Mouse (Mus musculus) heart, embryonic 11.5 days (tissue): ENCODE results near the gene Mkrn2os. TPM values are rescaled to one million over a fixed set of nuclear protein-coding genes. Genes with fewer than 3 reads are reported as not detected.

Experiments used
- ATAC-seq: fragments of 200-750 bp; cut with Nextera tagmentation; replicated peaks from 2 replicates; pipeline ENCODE4 v1.8.0; 2017; ENCODE audit warnings: moderate library complexity; ENCODE audit not compliant: insufficient number of reproducible peaks, low FRiP score, low TSS enrichment
- H3K27ac ChIP-seq: fragments of 300-500 bp; sonication (generic); 2 replicates; pipeline ENCODE4 v1.5.1; 2014; ENCODE audit warnings: mild to moderate bottlenecking, low read depth, low read length
- H3K27me3 ChIP-seq: fragments of 300-500 bp; sonication (generic); 2 replicates; pipeline ENCODE4 v1.6.1; 2014; ENCODE audit warnings: mild to moderate bottlenecking, low read length, mixed read lengths; ENCODE audit not compliant: control insufficient read depth, insufficient read depth
- H3K36me3 ChIP-seq: fragments of 300-500 bp; sonication (generic); 2 replicates; pipeline ENCODE4 v1.6.1; 2014; ENCODE audit warnings: mild to moderate bottlenecking, low read length, moderate library complexity, mixed read lengths; ENCODE audit not compliant: control insufficient read depth, insufficient read depth
- H3K4me1 ChIP-seq: fragments of 300-500 bp; sonication (generic); 2 replicates; pipeline ENCODE4 v1.6.1; 2014; ENCODE audit warnings: low read length; ENCODE audit not compliant: control insufficient read depth, insufficient read depth
- H3K4me2 ChIP-seq: fragments of 300-500 bp; sonication (generic); 2 replicates; pipeline ENCODE4 v1.6.1; 2014; ENCODE audit warnings: mild to moderate bottlenecking, moderate library complexity
- H3K4me3 ChIP-seq: fragments of 300-500 bp; sonication (generic); 2 replicates; pipeline ENCODE4 v1.5.1; 2014; ENCODE audit warnings: low read depth, low read length
- H3K9ac ChIP-seq: fragments of 300-500 bp; sonication (generic); 2 replicates; pipeline ENCODE4 v1.6.1; 2014; ENCODE audit warnings: mild to moderate bottlenecking, low read depth, low read length, moderate library complexity
- H3K9me3 ChIP-seq: fragments of 300-500 bp; sonication (generic); replicated peaks from 2 replicates; pipeline ENCODE4 v1.6.1; 2016; ENCODE audit warnings: low read length; ENCODE audit not compliant: control insufficient read depth
- WGBS: fragments of 180-500 bp; shearing (Covaris S2); extraction: QIAGEN DNeasy Blood & Tissue Kit; methylation state at CpG from one replicate; pipeline ENCODE4 v1.1.7; 2014; ENCODE audit not compliant: insufficient replicate concordance; 5-methylcytosine and 5-hydroxymethylcytosine counted together
- polyA plus RNA-seq: library from polyadenylated mRNA; unstranded; fragments of >200 nt; fragmentation: Nextera tagmentation; extraction: Ambion mirVana; gene quantifications from 2 replicates; pipeline ENCODE4 v1.2.1, GENCODE M21; 2014

Gene Mkrn2os
- polyA plus RNA-seq, 1 experiment from 2014 or later: 0.21 TPM

DNA sequence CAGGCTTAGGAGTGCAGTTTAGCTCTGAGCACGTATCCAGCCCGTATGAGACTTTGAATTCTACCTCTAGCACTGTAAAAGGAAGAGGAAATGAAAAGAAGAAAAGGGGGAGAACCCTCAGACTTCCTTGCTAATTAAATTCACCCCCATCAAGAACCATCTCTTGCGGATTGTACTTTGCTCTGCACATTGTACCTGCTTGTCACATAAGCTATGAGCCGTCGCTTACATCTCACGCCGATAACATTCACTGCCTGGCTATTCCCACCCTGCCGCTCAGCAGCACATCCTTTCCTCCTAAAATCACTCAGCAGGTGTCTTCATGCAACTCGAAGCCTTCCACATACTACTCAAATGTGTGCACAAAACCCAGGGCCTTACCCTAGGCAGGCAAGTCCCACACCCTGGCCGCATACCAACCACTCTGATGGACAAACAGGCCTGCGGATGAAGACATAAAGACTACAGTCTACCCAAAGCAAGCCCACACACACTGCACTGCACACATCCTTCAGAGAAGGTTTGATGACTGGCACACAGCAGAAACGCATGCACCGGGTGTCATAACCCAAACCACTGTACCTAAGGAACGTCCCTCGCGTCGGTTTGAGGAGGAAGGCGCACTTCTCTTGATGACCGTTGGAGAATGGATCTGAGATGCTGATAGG, 550 bp downstream of the Mkrn2os start:
- Histone ChIP-seq H3K27me3 (no peaks in the 10 kb centered on the region), H3K4me2 (no peak overlapping the region), H3K27ac (no peak overlapping the region), H3K9me3 (no peaks in the 10 kb centered on the region), H3K9ac (no peak overlapping the region), H3K4me3 (no peak overlapping the region), H3K4me1 (no peaks in the 10 kb centered on the region), H3K36me3 (no peaks in the 10 kb centered on the region)
- ATAC-seq: no peak
- WGBS: 81% methylated on average over 19 of the region's 19 CpGs

DNA sequence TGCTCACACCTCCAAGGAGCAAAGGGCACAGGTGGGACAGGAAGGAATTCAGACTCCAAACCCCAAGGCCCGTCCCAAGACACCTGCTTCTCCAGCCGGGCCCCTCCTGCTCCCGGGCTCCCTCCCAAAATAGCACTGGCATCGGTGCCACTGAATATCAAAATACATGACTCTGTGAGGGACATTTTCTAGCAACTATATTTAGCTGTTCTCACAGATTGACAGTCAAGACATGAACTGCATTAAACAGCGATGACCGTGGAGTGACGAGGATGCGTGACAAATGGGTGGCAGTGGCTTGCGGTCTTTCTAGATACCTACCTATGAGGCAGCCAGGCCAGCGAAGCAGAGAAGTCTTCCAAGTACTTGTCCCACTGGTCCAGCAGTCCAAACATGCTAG, 6.1 kb downstream of the Mkrn2os start:
- no peaks in the 10 kb centered on the region for H3K27me3 ChIP-seq
- 0 out of 2 replicates have a peak overlapping the region, but pooled peaks have one; percentile 9 for H3K4me2 ChIP-seq
- H3K9ac ChIP-seq: no peak overlapping the region
- H3K27ac ChIP-seq: no peak overlapping the region
- H3K4me3 ChIP-seq: no peak overlapping the region
- no peaks in the 10 kb centered on the region for H3K36me3 ChIP-seq
- no peak for ATAC-seq
- WGBS: 63% methylated on average over 10 of the region's 10 CpGs
- H3K4me1 ChIP-seq: no peaks in the 10 kb centered on the region
- no peaks in the 10 kb centered on the region for H3K9me3 ChIP-seq

DNA sequence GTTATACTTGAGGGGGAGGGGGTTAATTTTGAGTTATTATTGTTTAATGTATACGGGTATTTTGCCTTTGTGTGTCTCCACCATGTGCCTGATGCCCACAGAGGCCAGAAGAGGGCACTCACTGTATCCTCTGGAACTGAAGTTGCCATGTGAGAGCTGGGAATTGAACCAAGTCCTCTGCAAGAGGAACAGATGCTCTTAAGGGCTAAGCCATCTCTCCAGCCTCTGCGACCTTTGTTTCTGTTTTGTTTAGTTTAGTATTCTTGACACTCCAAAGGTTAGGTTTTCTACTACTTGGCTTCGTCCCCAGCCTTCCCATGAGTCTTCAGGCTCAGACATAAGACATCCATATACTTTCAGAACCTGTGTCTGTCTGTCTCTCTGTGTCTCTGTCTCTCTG, 8.2 kb downstream of the Mkrn2os start:
- H3K27me3 ChIP-seq: no peaks in the 10 kb centered on the region
- no peak overlapping the region for H3K27ac ChIP-seq
- H3K4me2 ChIP-seq: no peak overlapping the region
- no peaks in the 10 kb centered on the region for H3K9me3 ChIP-seq
- H3K36me3 ChIP-seq: no peaks in the 10 kb centered on the region
- H3K4me1 ChIP-seq: no peaks in the 10 kb centered on the region
- H3K4me3 ChIP-seq: no peak overlapping the region
- no peak overlapping the region for H3K9ac ChIP-seq
- WGBS: 76% methylated on average over 3 of the region's 3 CpGs
- ATAC-seq: no peak

DNA sequence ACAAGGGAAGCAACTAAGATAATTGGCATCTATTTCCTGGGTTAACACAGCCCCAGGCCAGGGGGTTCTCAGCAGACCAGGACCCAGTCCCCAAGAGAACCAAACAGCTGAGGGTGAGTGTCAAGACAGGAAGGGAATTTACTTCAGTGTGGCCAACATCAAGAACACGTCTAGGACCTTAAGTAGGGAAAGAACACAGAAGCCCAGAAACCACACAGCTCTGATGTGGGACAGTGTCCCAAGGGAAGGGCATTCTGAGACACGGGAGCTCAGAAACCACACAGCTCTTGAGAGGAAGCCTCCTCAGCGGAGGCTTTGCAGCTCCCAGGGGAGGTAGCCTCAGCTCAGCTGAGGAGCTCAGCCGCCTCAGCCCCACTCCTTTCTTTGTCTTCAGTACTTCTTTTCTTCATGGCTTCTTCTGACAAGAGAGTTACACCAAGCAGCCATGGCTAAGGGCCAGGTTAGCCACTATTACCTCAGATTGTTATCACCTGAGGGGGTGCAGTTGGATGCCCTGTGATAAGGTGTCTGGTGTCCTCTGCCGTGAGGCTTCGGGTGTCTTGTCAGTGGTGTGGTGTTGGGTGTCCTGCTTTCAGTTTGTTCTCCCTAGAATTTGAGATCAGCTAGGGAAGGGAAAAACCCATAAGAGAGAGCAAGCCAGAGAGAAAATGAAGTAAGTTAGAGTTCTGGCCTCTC, 8.8 kb downstream of the Mkrn2os start:
- WGBS: 77% methylated on average over 6 of the region's 6 CpGs
- H3K4me2 ChIP-seq: no peak overlapping the region
- no peaks in the 10 kb centered on the region for H3K36me3 ChIP-seq
- no peaks in the 10 kb centered on the region for H3K9me3 ChIP-seq
- H3K27me3 ChIP-seq: no peaks in the 10 kb centered on the region
- H3K4me3 ChIP-seq: no peak overlapping the region
- H3K4me1 ChIP-seq: no peaks in the 10 kb centered on the region
- H3K27ac ChIP-seq: no peak overlapping the region
- ATAC-seq: no peak
- no peak overlapping the region for H3K9ac ChIP-seq

DNA sequence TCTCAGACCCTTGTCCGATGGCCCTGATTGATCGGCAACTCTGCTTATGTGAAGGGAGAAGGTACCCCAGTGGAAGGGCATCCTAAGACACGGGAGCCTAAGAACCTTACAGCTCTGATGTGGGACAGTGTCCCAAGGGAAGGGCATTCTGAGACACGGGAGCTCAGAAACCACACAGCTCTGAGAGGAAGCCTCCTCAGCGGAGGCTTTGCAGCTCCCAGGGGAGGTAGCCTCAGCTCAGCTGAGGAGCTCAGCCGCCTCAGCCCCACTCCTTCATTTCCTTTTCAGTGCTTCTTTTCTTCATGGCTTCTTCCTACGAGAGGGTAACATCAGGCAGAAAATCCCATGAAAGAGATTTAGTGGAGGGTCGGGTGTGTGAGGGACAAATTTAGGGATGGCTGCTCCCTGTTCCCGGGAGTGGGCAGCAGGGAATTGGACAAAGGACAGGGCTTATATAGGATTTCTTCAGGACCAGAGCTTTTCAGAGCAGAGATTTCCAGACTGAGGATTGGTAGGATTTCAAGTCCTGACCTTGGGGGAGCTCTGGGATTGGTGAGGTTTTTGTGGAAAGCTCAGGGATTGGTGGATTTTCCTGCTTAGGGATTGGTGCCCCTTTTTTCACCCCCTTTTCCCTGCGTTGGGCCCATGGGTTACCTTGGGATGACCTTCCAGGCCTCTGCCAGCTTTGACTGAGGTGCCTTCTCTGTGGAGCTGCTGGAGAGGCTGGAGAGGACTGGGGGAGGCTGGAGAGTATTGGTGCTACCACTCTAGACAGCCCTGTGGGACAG, 9.9 kb downstream of the Mkrn2os start:
- 78% methylated on average over 10 of the region's 10 CpGs for WGBS
- Histone ChIP-seq H3K36me3 (peaks cover under 1% of the 10 kb centered on the region; the same call in 1 of the 2 replicates), H3K9me3 (no peaks in the 10 kb centered on the region), H3K9ac (no peak overlapping the region), H3K27me3 (no peaks in the 10 kb centered on the region), H3K4me2 (no peak overlapping the region), H3K4me1 (no peaks in the 10 kb centered on the region), H3K4me3 (no peak overlapping the region), H3K27ac (no peak overlapping the region)
- no peak for ATAC-seq

DNA sequence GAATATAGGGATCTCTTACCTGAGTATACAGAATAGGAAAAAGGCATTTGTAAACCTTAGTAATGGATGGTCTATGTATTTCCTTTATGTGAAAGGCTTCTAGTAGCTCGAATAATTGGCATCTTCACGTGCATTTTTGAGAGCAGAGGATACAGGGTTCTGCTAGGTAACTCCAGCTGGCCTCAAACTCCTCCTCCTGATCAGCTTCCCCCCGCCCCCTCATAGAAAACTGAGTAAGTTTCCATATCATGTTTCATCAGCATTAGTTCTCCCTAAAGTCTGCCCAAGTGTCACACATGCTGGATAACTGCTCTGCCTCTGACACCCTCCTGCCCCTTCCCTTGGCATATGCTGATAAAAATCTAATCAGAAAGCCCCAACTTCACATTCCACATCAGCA, 11.6 kb downstream of the Mkrn2os start:
- Histone ChIP-seq H3K4me1 (no peaks in the 10 kb centered on the region), H3K9ac (no peak overlapping the region), H3K4me2 (no peak overlapping the region), H3K36me3 (peaks cover 6% of the 10 kb centered on the region), H3K9me3 (no peaks in the 10 kb centered on the region), H3K27me3 (no peaks in the 10 kb centered on the region), H3K4me3 (no peak overlapping the region), H3K27ac (no peak overlapping the region)
- 85% methylated on average over 3 of the region's 3 CpGs for WGBS
- no peak for ATAC-seq

DNA sequence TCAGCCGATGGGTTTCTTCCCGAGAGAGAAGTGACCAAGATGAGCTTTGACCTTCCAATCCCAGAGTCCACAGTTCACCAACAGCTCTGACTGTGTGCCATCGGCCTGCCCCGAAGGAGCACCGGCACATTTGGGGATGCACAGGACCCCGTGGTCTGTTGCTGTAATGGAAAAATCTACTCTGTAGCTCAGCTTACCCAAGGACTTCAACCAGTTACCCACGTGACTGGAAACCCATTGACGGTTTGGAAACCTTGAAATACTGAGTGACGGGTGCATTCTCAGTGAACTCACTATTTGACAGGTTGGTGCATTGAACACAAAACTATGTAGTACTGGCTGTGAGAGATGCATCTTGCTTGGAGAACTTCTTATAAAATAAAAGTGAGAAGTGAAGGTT, 14.4 kb downstream of the Mkrn2os start:
- WGBS: 93% methylated on average over 9 of the region's 9 CpGs
- Histone ChIP-seq H3K4me1 (no peaks in the 10 kb centered on the region), H3K4me2 (no peak overlapping the region), H3K9me3 (no peaks in the 10 kb centered on the region), H3K27me3 (no peaks in the 10 kb centered on the region), H3K4me3 (no peak overlapping the region), H3K36me3 (peaks cover 8% of the 10 kb centered on the region), H3K27ac (no peak overlapping the region), H3K9ac (no peak overlapping the region)
- no peak for ATAC-seq

DNA sequence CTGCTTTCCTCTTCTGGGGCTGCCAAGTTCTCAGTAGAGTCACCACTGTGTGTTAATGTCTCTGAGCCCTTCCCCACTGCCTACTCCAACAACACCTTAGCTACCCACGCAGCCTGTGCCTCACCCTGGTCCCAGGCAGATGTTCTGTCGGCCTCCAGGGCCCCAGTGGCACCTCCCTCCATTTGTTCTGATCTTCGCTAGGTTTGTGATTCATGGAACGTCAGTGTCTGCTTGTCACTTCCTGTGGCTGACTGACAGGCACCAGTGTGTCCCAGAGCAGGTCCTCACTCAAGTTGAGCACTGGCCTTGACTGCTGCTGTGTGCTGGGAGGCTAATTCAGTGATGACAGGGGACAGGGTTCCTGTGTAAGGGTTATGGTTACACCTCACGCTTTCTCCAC, 15.0 kb downstream of the Mkrn2os start:
- Histone ChIP-seq H3K27ac (no peak overlapping the region), H3K4me2 (no peak overlapping the region), H3K4me3 (no peak overlapping the region), H3K9ac (no peak overlapping the region), H3K9me3 (no peaks in the 10 kb centered on the region), H3K27me3 (no peaks in the 10 kb centered on the region), H3K4me1 (no peaks in the 10 kb centered on the region), H3K36me3 (peaks cover 8% of the 10 kb centered on the region)
- ATAC-seq: no peak
- WGBS: 82% methylated on average over 5 of the region's 5 CpGs
